Mouse (Mus musculus) heart, adult 18-20 months (tissue): ENCODE measurements around the gene Paqr8. TPM values are rescaled to one million over a fixed set of nuclear protein-coding genes. Genes with fewer than 3 reads are reported as not detected.

Source experiments
- DNase-seq, 2 experiments: peaks; one replicate each; pipeline ENCODE4 v3.0.0; 2021 to 2022; ENCODE audit warnings: mixed read lengths in 1 of 2
- total RNA-seq, 2 experiments: library from RNA; stranded (reverse); gene quantifications; 2 replicates each; pipeline ENCODE4 v1.2.3; 2021

Paqr8 gene
- total RNA-seq, 2 experiments from 2014 or later: 0.79 to 1.4 TPM

- DNase-seq: no peak
Measured at GRCm38 (mm10) chr1:20973389-20973788, 83.0 kb downstream of the Paqr8 start.

GRCm38 (mm10) chr1:20974341-20975135 lies 84.1 kb downstream of the Paqr8 start:
- no peak for DNase-seq

- no peak for DNase-seq
Measured at GRCm38 (mm10) chr1:20980553-20980952, 90.1 kb downstream of the Paqr8 start.

GRCm38 (mm10) chr1:20981764-20982163 lies 91.4 kb downstream of the Paqr8 start:
- no peak for DNase-seq

GRCm38 (mm10) chr1:20984103-20984502 lies 93.7 kb downstream of the Paqr8 start:
- no peak for DNase-seq

GRCm38 (mm10) chr1:20984582-20984981 lies 94.2 kb downstream of the Paqr8 start:
- no peak for DNase-seq

- no peak for DNase-seq
Measured at GRCm38 (mm10) chr1:20986378-20987056, 96.1 kb downstream of the Paqr8 start.

Other genes with a start within 250 kb of the Paqr8 start
- gene Il17a, start 159.7 kb upstream of the Paqr8 start, total RNA-seq: not detected
- not detected for gene Il17f, start 100.0 kb upstream of the Paqr8 start, total RNA-seq
- 1 to 10 TPM; 5.5 to 6.3 TPM for gene Mcm3, start 70.3 kb upstream of the Paqr8 start, total RNA-seq
- under 1 TPM; 0.32 to 0.82 TPM for gene Efhc1, start 61.0 kb downstream of the Paqr8 start, total RNA-seq
- gene Tram2, start 188.6 kb downstream of the Paqr8 start, total RNA-seq: 1 to 10 TPM; 3.9 to 5.2 TPM